Mouse (Mus musculus): Measurements from ENCODE around the gene Hcn4. TPM values are rescaled to one million over a fixed set of nuclear protein-coding genes. Genes with fewer than 3 reads are reported as not detected.

Hcn4 gene
- polyA plus RNA-seq, 1 experiment from 2014 or later, result 1.5 TPM

GRCm38 (mm10) chr9:58805601-58806318, 17.5 kb upstream of the Hcn4 start:
- ATAC-seq (ENCODE audit: low FRiP score) (no peak), DNase-seq (ENCODE audit: low spot score) (peak; percentile 90)
- no peaks in the 10 kb centered on the region for H3K36me3 ChIP-seq (ENCODE audit: control insufficient read depth, insufficient read depth, low read length)
- H3K9ac ChIP-seq (ENCODE audit: low read depth, low read length), result peak overlapping the region; percentile 31; the same call in 1 of the 2 replicates
- H3K4me3 ChIP-seq (ENCODE audit: low read depth, low read length), result peak overlapping the region; percentile 21; the same call in 1 of the 2 replicates
- H3K27ac ChIP-seq (ENCODE audit: low read depth, low read length), result no peak overlapping the region
- no peaks in the 10 kb centered on the region for H3K27me3 ChIP-seq (ENCODE audit: control insufficient read depth, insufficient read depth, low read length)
- 15% methylated on average over 15 of the region's 15 CpGs for WGBS
- peak overlapping the region; percentile 37 for H3K4me2 ChIP-seq (replicated peaks; ENCODE audit: low read depth, low read length)
- no peaks in the 10 kb centered on the region for H3K9me3 ChIP-seq (ENCODE audit: control insufficient read depth, low read length)
- no peaks in the 10 kb centered on the region for H3K4me1 ChIP-seq (replicated peaks; ENCODE audit: control insufficient read depth, insufficient read depth, low read length)

- ATAC-seq (ENCODE audit: low FRiP score) (no peak), DNase-seq (ENCODE audit: low spot score) (no peak)
- Histone ChIP-seq H3K27ac (ENCODE audit: low read depth, low read length) (no peak overlapping the region), H3K4me3 (ENCODE audit: low read depth, low read length) (no peak overlapping the region), H3K9ac (ENCODE audit: low read depth, low read length) (no peak overlapping the region), H3K27me3 (ENCODE audit: control insufficient read depth, insufficient read depth, low read length) (no peaks in the 10 kb centered on the region; the same call in 1 of the 2 replicates), H3K9me3 (ENCODE audit: control insufficient read depth, low read length) (no peaks in the 10 kb centered on the region), H3K4me2 (replicated peaks; ENCODE audit: low read depth, low read length) (no peak overlapping the region), H3K4me1 (replicated peaks; ENCODE audit: control insufficient read depth, insufficient read depth, low read length) (no peaks in the 10 kb centered on the region), H3K36me3 (ENCODE audit: control insufficient read depth, insufficient read depth, low read length) (no peaks in the 10 kb centered on the region)
- WGBS, result 54% methylated on average over 3 of the region's 3 CpGs
Observed at GRCm38 (mm10) chr9:58811171-58811570, 12.0 kb upstream of the Hcn4 start.

- Histone ChIP-seq H3K9me3 (ENCODE audit: control insufficient read depth, low read length) (no peaks in the 10 kb centered on the region), H3K27me3 (ENCODE audit: control insufficient read depth, insufficient read depth, low read length) (no peaks in the 10 kb centered on the region; the same call in none of the 2 replicates), H3K9ac (ENCODE audit: low read depth, low read length) (no peak overlapping the region), H3K36me3 (ENCODE audit: control insufficient read depth, insufficient read depth, low read length) (no peaks in the 10 kb centered on the region), H3K4me2 (replicated peaks; ENCODE audit: low read depth, low read length) (no peak overlapping the region), H3K27ac (ENCODE audit: low read depth, low read length) (no peak overlapping the region), H3K4me3 (ENCODE audit: low read depth, low read length) (no peak overlapping the region), H3K4me1 (replicated peaks; ENCODE audit: control insufficient read depth, insufficient read depth, low read length) (no peaks in the 10 kb centered on the region)
- no peak for DNase-seq (ENCODE audit: low spot score)
- 56% methylated on average over 15 of the region's 15 CpGs for WGBS
- ATAC-seq (ENCODE audit: low FRiP score), result no peak
Observed at GRCm38 (mm10) chr9:58815552-58816260, 7.5 kb upstream of the Hcn4 start.

- H3K9me3 ChIP-seq (ENCODE audit: control insufficient read depth, low read length), result no peaks in the 10 kb centered on the region
- no peak overlapping the region for H3K27ac ChIP-seq (ENCODE audit: low read depth, low read length)
- H3K27me3 ChIP-seq (ENCODE audit: control insufficient read depth, insufficient read depth, low read length), result peaks cover 3% of the 10 kb centered on the region
- 70% methylated on average over 9 of the region's 9 CpGs for WGBS
- ATAC-seq (ENCODE audit: low FRiP score), result no peak
- H3K4me3 ChIP-seq (ENCODE audit: low read depth, low read length), result no peak overlapping the region
- H3K36me3 ChIP-seq (ENCODE audit: control insufficient read depth, insufficient read depth, low read length), result no peaks in the 10 kb centered on the region
- no peak overlapping the region for H3K9ac ChIP-seq (ENCODE audit: low read depth, low read length)
- DNase-seq (ENCODE audit: low spot score), result no peak
- H3K4me2 ChIP-seq (replicated peaks; ENCODE audit: low read depth, low read length), result no peak overlapping the region
- H3K4me1 ChIP-seq (replicated peaks; ENCODE audit: control insufficient read depth, insufficient read depth, low read length), result no peaks in the 10 kb centered on the region
Observed at GRCm38 (mm10) chr9:58816458-58816857, 6.8 kb upstream of the Hcn4 start.

GRCm38 (mm10) chr9:58817676-58818075, 5.5 kb upstream of the Hcn4 start:
- H3K9ac ChIP-seq (ENCODE audit: low read depth, low read length), result no peak overlapping the region
- 72% methylated on average over 3 of the region's 3 CpGs for WGBS
- no peaks in the 10 kb centered on the region for H3K9me3 ChIP-seq (ENCODE audit: control insufficient read depth, low read length)
- H3K4me1 ChIP-seq (replicated peaks; ENCODE audit: control insufficient read depth, insufficient read depth, low read length), result 0 out of 2 replicates have a peak, but pooled peaks cover 6% of the 10 kb centered on the region
- no peak overlapping the region for H3K27ac ChIP-seq (ENCODE audit: low read depth, low read length)
- no peak overlapping the region for H3K4me3 ChIP-seq (ENCODE audit: low read depth, low read length)
- peaks cover 8% of the 10 kb centered on the region for H3K27me3 ChIP-seq (ENCODE audit: control insufficient read depth, insufficient read depth, low read length)
- no peak overlapping the region for H3K4me2 ChIP-seq (replicated peaks; ENCODE audit: low read depth, low read length)
- no peaks in the 10 kb centered on the region for H3K36me3 ChIP-seq (ENCODE audit: control insufficient read depth, insufficient read depth, low read length)
- ATAC-seq (ENCODE audit: low FRiP score) (no peak), DNase-seq (ENCODE audit: low spot score) (no peak)

GRCm38 (mm10) chr9:58822431-58823091, 651 bp upstream of the Hcn4 start:
- Histone ChIP-seq H3K9me3 (ENCODE audit: control insufficient read depth, low read length) (no peaks in the 10 kb centered on the region), H3K4me2 (replicated peaks; ENCODE audit: low read depth, low read length) (peak overlapping the region; percentile 95), H3K36me3 (ENCODE audit: control insufficient read depth, insufficient read depth, low read length) (no peaks in the 10 kb centered on the region), H3K4me1 (replicated peaks; ENCODE audit: control insufficient read depth, insufficient read depth, low read length) (peaks cover 6% of the 10 kb centered on the region; the same call in 1 of the 2 replicates), H3K4me3 (ENCODE audit: low read depth, low read length) (peak overlapping the region; percentile 74), H3K27me3 (ENCODE audit: control insufficient read depth, insufficient read depth, low read length) (peaks cover 22% of the 10 kb centered on the region), H3K9ac (ENCODE audit: low read depth, low read length) (peak overlapping the region; percentile 67), H3K27ac (ENCODE audit: low read depth, low read length) (peak overlapping the region; percentile 92)
- DNase-seq (ENCODE audit: low spot score) (peak; percentile 89), ATAC-seq (ENCODE audit: low FRiP score) (peak; percentile 92)
- under 1% methylated on average over 56 of the region's 62 CpGs for WGBS

- peaks cover 6% of the 10 kb centered on the region; the same call in 1 of the 2 replicates for H3K4me1 ChIP-seq (replicated peaks; ENCODE audit: control insufficient read depth, insufficient read depth, low read length)
- DNase-seq (ENCODE audit: low spot score) (peak; percentile 58), ATAC-seq (ENCODE audit: low FRiP score) (no peak)
- peaks cover 22% of the 10 kb centered on the region for H3K27me3 ChIP-seq (ENCODE audit: control insufficient read depth, insufficient read depth, low read length)
- peak overlapping the region; percentile 92 for H3K27ac ChIP-seq (ENCODE audit: low read depth, low read length)
- H3K4me2 ChIP-seq (replicated peaks; ENCODE audit: low read depth, low read length), result peak overlapping the region; percentile 95
- H3K9me3 ChIP-seq (ENCODE audit: control insufficient read depth, low read length), result no peaks in the 10 kb centered on the region
- no peaks in the 10 kb centered on the region for H3K36me3 ChIP-seq (ENCODE audit: control insufficient read depth, insufficient read depth, low read length)
- H3K9ac ChIP-seq (ENCODE audit: low read depth, low read length), result peak overlapping the region; percentile 67
- 0% methylated on average over 25 of the region's 35 CpGs for WGBS
- peak overlapping the region; percentile 74 for H3K4me3 ChIP-seq (ENCODE audit: low read depth, low read length)
Observed at GRCm38 (mm10) chr9:58823918-58824215, 655 bp downstream of the Hcn4 start.

- WGBS, result 42% methylated on average over 4 of the region's 4 CpGs
- Histone ChIP-seq H3K4me1 (replicated peaks; ENCODE audit: control insufficient read depth, insufficient read depth, low read length) (no peaks in the 10 kb centered on the region; the same call in 1 of the 2 replicates), H3K9me3 (ENCODE audit: control insufficient read depth, low read length) (no peaks in the 10 kb centered on the region), H3K27ac (ENCODE audit: low read depth, low read length) (no peak overlapping the region), H3K36me3 (ENCODE audit: control insufficient read depth, insufficient read depth, low read length) (no peaks in the 10 kb centered on the region), H3K4me3 (ENCODE audit: low read depth, low read length) (no peak overlapping the region), H3K9ac (ENCODE audit: low read depth, low read length) (no peak overlapping the region), H3K27me3 (ENCODE audit: control insufficient read depth, insufficient read depth, low read length) (peaks cover 7% of the 10 kb centered on the region), H3K4me2 (replicated peaks; ENCODE audit: low read depth, low read length) (no peak overlapping the region)
- no peak for DNase-seq (ENCODE audit: low spot score)
- no peak for ATAC-seq (ENCODE audit: low FRiP score)
Observed at GRCm38 (mm10) chr9:58829627-58830026, 6.4 kb downstream of the Hcn4 start.

Data from hindbrain, embryonic 11.5 days (tissue).